Mouse (Mus musculus) intestine, embryonic 16.5 days (tissue): ENCODE measurements around the gene F2rl1. TPM values are rescaled to one million over a fixed set of nuclear protein-coding genes. Genes with fewer than 3 reads are reported as not detected.
A peak's percentile ranks its signal among the peaks of the same experiment; 100 is the strongest.
"Not testable (repeated sequence)": the region's sequence is repeated elsewhere in the genome, so short reads cannot be mapped to it uniquely, and the experiment has no call there.

Source experiments
- ATAC-seq: fragments of 200-750 bp; cut with Nextera tagmentation; 2 replicates; pipeline ENCODE4 v1.8.0; 2017; ENCODE audit warnings: moderate TSS enrichment, moderate library complexity
- H3K27ac ChIP-seq: fragments of 300-500 bp; sonication (generic); 2 replicates; pipeline ENCODE4 v1.5.1; 2014; ENCODE audit warnings: mild to moderate bottlenecking, low read length
- H3K27me3 ChIP-seq: fragments of 300-500 bp; sonication (generic); replicated peaks from 2 replicates; pipeline ENCODE4 v1.6.1; 2014; ENCODE audit warnings: low read length, control low read depth, mixed read lengths; ENCODE audit not compliant: control insufficient read depth, insufficient read depth
- H3K36me3 ChIP-seq: fragments of 300-500 bp; sonication (generic); 2 replicates; pipeline ENCODE4 v1.6.1; 2014; ENCODE audit warnings: low read length, control low read depth; ENCODE audit not compliant: control insufficient read depth, insufficient read depth
- H3K4me1 ChIP-seq: fragments of 300-500 bp; sonication (generic); 2 replicates; pipeline ENCODE4 v1.6.1; 2014; ENCODE audit warnings: low read length, control low read depth, mixed read lengths; ENCODE audit not compliant: control insufficient read depth, insufficient read depth
- H3K4me2 ChIP-seq: fragments of 300-500 bp; sonication (generic); 2 replicates; pipeline ENCODE4 v1.6.1; 2014; ENCODE audit warnings: low read depth, low read length, control low read depth
- H3K4me3 ChIP-seq: fragments of 300-500 bp; sonication (generic); 2 replicates; pipeline ENCODE4 v1.5.1; 2014; ENCODE audit warnings: mild to moderate bottlenecking, low read length
- H3K9ac ChIP-seq: fragments of 300-500 bp; sonication (generic); 2 replicates; pipeline ENCODE4 v1.6.1; 2014; ENCODE audit warnings: low read depth, low read length
- H3K9me3 ChIP-seq: fragments of 300-500 bp; sonication (generic); 2 replicates; pipeline ENCODE4 v1.6.1; 2016; ENCODE audit warnings: low read length, control low read depth; ENCODE audit not compliant: control insufficient read depth
- WGBS: fragments of 180-500 bp; shearing (Covaris S2); extraction: QIAGEN DNeasy Blood & Tissue Kit; methylation state at CpG from one replicate; pipeline ENCODE4 v1.1.7; 2014; 5-methylcytosine and 5-hydroxymethylcytosine counted together
- polyA plus RNA-seq: library from polyadenylated mRNA; unstranded; fragments of >200 nt; fragmentation: Nextera tagmentation; extraction: Ambion mirVana; gene quantifications from 2 replicates; pipeline ENCODE4 v1.2.1, GENCODE M21; 2015

Gene F2rl1
- polyA plus RNA-seq, 1 experiment from 2014 or later: 23.0 TPM

DNA sequence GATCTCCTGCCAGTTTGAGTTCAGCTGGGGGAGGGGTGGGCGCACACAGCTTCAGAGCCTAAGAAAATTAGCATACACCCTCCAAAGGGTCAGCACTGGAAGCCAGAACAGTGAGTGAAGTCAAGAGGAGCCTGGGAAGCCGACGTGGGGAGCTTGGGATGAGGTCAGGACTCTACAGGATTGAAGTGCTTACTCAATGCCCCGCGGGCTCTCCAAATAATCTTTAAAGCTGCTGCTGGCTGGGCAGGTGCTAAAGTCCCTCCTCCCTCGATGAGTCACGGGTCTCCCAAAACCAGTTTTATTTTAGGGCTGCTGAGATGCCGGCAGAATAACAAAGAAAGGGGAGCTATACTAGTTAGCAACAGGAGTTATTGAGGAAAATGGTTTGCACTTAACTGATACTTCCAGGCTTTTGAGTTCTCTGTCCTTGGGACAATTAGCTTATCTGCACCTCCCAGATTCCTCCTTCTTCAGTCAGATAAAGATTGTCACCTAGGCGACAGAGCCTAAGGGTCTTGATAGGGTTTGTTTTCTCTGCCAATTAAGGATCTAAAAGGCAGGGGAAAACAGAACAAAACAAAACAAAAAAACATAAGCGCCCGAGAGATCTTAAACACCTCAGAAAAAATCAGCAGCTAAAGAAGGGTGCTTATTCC, 10.6 kb upstream of the F2rl1 start:
- Histone ChIP-seq H3K36me3 (no peaks in the 10 kb centered on the region), H3K4me1 (peaks cover 25% of the 10 kb centered on the region), H3K9ac (no peak overlapping the region), H3K4me3 (no peak overlapping the region), H3K27ac (no peak overlapping the region), H3K4me2 (no peak overlapping the region), H3K27me3 (no peaks in the 10 kb centered on the region), H3K9me3 (no peaks in the 10 kb centered on the region)
- 13% methylated on average over 11 of the region's 11 CpGs for WGBS
- ATAC-seq: no peak

DNA sequence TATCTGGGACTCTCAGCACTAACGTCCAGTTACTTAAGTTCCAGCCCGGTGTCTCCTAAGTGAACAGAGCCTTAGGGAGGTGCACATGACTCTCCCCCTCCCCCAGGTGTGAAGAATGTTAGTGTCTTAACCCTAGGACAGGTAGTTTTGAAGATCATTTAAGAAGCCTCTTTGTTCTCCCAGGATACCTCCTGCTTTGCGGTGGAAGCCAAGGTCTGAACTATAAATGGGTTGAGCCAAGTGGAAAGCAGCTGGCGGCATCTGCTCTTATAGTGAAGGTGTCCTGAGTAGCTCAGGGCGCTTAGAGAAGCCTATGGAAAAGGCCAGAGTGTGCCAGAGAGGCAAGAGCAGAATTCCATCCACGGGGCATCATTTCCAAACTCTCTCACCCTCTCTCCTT, 10.0 kb upstream of the F2rl1 start:
- Histone ChIP-seq H3K4me2 (no peak overlapping the region), H3K4me3 (no peak overlapping the region), H3K36me3 (no peaks in the 10 kb centered on the region), H3K9ac (no peak overlapping the region), H3K27ac (no peak overlapping the region), H3K27me3 (no peaks in the 10 kb centered on the region), H3K9me3 (no peaks in the 10 kb centered on the region), H3K4me1 (peaks cover 25% of the 10 kb centered on the region)
- no peak for ATAC-seq
- 26% methylated on average over 6 of the region's 6 CpGs for WGBS

DNA sequence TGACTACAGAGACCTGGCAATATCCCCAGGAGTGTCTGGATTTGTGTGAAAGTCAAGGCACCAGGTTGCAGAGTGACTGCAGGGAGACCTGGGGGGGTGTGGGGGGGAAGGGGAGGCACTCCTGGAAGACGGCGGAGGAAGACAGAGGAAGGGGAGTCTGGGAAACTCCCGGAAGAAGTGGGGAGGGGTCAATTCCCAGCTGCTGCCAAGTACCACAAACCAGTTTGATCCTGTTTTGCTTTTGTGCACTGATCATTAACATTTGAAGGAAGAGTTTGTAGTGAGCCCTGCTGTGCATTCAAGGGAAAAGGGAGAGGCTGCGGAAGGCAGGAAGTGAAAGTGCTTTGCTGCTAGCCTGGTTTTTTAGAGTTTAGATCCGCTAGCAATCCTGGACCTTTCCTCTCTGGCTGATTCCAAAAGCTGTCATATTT, 9.1 kb upstream of the F2rl1 start:
- Histone ChIP-seq H3K4me1 (peaks cover 25% of the 10 kb centered on the region), H3K4me2 (0 out of 2 replicates have a peak overlapping the region, but pooled peaks have one; percentile 22), H3K36me3 (no peaks in the 10 kb centered on the region), H3K27ac (peak overlapping the region; percentile 23; the same call in 1 of the 2 replicates), H3K27me3 (no peaks in the 10 kb centered on the region), H3K9ac (no peak overlapping the region), H3K4me3 (no peak overlapping the region), H3K9me3 (no peaks in the 10 kb centered on the region)
- WGBS: 6% methylated on average over 5 of the region's 5 CpGs
- no peak for ATAC-seq

DNA sequence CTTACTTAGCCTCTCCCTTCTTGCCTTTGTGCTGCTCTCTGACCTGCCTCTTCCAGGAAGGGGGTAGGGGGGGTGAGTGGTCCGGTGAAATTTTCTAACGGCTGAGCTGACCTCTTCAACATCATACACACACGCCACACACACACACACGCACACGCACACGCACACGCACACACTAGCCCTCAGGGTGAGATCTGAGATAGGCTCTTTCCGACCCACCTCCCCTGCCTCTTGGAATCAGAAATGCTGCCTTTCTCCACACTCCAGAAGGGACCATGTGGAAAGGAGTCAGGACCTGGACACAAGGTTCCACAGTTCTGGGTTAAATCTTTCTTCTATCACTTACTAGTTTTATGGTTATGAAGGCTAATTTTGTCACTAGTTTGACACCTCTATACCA, 8.6 kb upstream of the F2rl1 start:
- WGBS: 50% methylated on average over 8 of the region's 8 CpGs

DNA sequence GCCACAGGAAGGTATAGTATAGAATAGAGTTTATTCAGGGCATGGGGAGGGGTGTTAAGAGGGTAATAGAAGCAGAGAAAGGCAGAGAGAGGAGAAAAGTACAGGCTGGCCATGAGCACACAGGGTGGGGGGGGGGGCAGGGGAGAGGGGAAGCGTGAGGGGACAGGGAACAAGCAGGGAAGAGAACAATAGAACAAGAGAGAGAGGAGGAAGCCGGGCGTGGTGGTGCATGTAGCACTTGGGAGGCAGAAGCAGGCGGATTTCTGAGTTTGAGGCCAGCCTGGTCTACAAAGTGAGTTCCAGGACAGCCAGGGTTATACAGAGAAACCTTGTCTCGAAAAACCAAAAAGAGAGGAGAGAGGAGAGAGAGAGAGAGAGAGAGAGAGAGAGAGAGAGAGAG, 8.1 kb upstream of the F2rl1 start:
- ATAC-seq, H3K27ac ChIP-seq, H3K9ac ChIP-seq, H3K9me3 ChIP-seq, H3K36me3 ChIP-seq, H3K27me3 ChIP-seq, H3K4me2 ChIP-seq, H3K4me3 ChIP-seq: not testable (repeated sequence)
- WGBS: 78% methylated on average over 5 of the region's 5 CpGs
- peaks cover 25% of the 10 kb centered on the region for H3K4me1 ChIP-seq

More for the DNA sequence above, 8.6 kb upstream of the F2rl1 start:
- no peak overlapping the region; the same call in 1 of the 2 replicates for H3K27ac ChIP-seq
- H3K4me1 ChIP-seq: peaks cover 25% of the 10 kb centered on the region
- H3K9ac ChIP-seq: no peak overlapping the region
- no peaks in the 10 kb centered on the region for H3K36me3 ChIP-seq
- no peaks in the 10 kb centered on the region for H3K27me3 ChIP-seq
- H3K9me3 ChIP-seq: no peaks in the 10 kb centered on the region
- ATAC-seq: no peak
- no peak overlapping the region for H3K4me3 ChIP-seq
- H3K4me2 ChIP-seq: 0 out of 2 replicates have a peak overlapping the region, but pooled peaks have one; percentile 22

DNA sequence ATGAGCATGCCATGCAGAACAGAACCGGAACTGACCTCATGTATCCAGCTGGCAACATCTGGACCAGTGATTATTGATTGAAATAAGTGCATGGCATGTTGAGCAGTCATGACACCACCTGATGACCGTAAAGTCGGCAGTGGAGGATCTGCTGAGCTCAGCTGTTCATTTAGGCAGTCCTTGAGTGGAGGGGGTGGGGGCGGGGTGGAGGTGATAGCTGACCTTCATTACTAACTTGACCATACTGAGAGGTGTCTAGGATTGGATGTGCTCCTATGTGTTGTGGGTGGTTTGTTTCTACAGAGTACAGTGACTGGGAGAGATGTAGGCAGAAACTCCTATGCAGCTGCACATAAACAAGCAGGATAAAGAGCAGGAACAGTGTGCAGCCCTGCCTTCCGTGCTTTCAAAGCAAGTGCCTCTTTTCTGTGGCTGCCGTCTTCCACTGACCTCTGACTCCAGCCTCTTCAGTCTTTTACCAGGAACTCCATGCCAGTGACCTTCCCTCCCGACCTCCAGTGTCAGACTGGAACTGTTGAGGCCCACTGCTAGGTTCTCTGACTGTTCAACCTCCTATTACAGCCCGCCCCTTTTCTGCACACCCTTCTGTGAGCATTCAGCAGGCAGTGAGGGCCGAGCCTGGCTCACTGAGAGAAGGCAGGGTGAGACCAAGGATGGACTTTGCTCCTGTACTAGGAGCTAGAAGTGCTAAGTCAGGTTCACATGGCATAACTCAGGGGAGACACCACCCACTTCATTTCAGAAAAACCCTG, 6.4 kb upstream of the F2rl1 start:
- peak; percentile 90 for ATAC-seq
- Histone ChIP-seq H3K4me3 (no peak overlapping the region), H3K36me3 (no peaks in the 10 kb centered on the region), H3K4me1 (peaks cover 25% of the 10 kb centered on the region), H3K27me3 (no peaks in the 10 kb centered on the region), H3K4me2 (0 out of 2 replicates have a peak overlapping the region, but pooled peaks have one; percentile 11), H3K27ac (peak overlapping the region; percentile 78), H3K9me3 (no peaks in the 10 kb centered on the region), H3K9ac (no peak overlapping the region)
- WGBS: 24% methylated on average over 9 of the region's 9 CpGs

DNA sequence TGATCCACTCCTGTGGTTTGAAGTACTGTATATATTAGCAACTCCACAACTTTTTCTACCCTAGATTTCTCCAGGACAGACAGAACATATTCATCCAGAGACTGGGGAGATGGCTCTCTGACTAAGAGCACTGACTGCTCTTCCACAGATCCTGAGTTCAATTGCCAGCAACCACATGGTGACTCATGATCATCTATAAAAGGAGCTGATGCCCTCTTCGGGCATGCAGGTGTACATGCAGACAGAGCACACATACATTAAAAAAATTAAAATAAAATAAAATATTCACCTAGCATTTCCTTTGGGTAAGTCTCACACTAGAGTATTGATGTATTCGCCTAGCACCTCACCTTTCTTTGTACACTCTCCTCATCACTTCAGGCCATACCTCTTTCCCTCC, 4.2 kb upstream of the F2rl1 start:
- Histone ChIP-seq H3K9ac (no peak overlapping the region), H3K36me3 (no peaks in the 10 kb centered on the region), H3K4me1 (peaks cover 10% of the 10 kb centered on the region; the same call in 1 of the 2 replicates), H3K27me3 (no peaks in the 10 kb centered on the region), H3K27ac (no peak overlapping the region), H3K4me3 (no peak overlapping the region), H3K9me3 (no peaks in the 10 kb centered on the region), H3K4me2 (no peak overlapping the region)
- ATAC-seq: no peak
- 81% methylated on average over 2 of the region's 2 CpGs for WGBS

DNA sequence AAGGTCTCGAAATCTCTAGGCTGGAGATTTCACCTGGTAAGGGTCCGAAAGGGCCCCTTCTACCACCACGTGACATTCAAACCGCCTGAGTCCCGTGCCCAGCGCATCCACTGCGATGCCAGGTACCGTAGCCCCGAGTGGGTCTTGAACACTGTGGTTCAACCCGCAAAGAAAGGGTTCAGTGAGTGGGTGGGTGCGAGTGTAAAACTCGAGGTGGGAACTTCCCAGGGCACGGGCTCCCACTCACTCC, 678 bp downstream of the F2rl1 start:
- ATAC-seq: peak; percentile 17
- WGBS: 1% methylated on average over 13 of the region's 13 CpGs
- H3K27ac ChIP-seq: peak overlapping the region; percentile 87

DNA sequence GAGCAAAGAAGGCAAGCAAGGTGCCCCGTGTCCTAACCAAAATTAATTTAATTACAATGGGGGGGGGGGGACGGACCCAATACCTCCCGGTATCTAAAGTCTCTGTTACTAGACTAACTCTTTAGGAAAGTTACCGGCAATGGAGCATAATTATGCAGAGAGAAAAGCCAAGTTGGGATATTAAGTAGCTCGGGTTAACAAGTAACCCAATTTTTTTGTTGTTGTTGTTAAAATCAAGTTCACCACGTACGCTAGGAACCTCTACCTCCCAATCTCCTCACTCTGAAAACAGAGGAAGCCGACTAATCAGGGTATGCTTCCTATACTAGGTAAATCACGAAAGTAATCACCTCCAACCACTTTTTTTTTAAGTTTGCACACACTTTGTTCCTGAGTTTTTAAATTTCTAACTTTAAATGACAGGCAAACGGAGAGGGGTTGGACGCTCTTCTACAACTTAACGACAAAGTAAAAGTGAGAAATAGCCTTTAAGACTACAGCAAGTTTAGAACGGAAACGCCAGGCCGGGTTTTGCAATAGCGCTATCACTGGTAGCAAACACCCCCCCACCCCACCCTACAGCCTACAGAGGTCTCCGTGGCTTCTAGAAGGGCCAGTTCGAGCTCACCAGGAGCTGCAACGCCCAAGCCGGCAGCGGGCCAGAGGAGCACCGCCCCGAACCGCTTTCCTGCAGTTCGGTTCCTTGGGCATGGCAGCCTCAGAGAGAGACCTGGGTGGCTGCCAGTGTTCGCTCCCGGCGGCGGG, 1.2 kb downstream of the F2rl1 start:
- 6% methylated on average over 29 of the region's 29 CpGs for WGBS
- no peaks in the 10 kb centered on the region for H3K36me3 ChIP-seq
- H3K4me1 ChIP-seq: 0 out of 2 replicates have a peak, but pooled peaks cover 2% of the 10 kb centered on the region
- peak overlapping the region; percentile 90 for H3K4me2 ChIP-seq
- H3K27me3 ChIP-seq: no peaks in the 10 kb centered on the region
- peak overlapping the region; percentile 87 for H3K27ac ChIP-seq
- peak; percentile 14 for ATAC-seq
- H3K9me3 ChIP-seq: no peaks in the 10 kb centered on the region
- H3K9ac ChIP-seq: peak overlapping the region; percentile 80
- H3K4me3 ChIP-seq: peak overlapping the region; percentile 62

More for the DNA sequence above, 678 bp downstream of the F2rl1 start:
- peak overlapping the region; percentile 80 for H3K9ac ChIP-seq
- H3K9me3 ChIP-seq: no peaks in the 10 kb centered on the region
- peak overlapping the region; percentile 62 for H3K4me3 ChIP-seq
- H3K36me3 ChIP-seq: no peaks in the 10 kb centered on the region
- peak overlapping the region; percentile 90 for H3K4me2 ChIP-seq
- 0 out of 2 replicates have a peak, but pooled peaks cover 2% of the 10 kb centered on the region for H3K4me1 ChIP-seq
- H3K27me3 ChIP-seq: no peaks in the 10 kb centered on the region
